Mouse (Mus musculus): ENCODE data around the gene Dlec1. TPM values are rescaled to one million over a fixed set of nuclear protein-coding genes. Genes with fewer than 3 reads are reported as not detected.

Gene Dlec1
- total RNA-seq (2021), result under 1 TPM; 0.12 to 0.13 TPM
- long read RNA-seq, experiment 1, result 0 reads
- long read RNA-seq, experiment 2, result 0 reads

GRCm38 (mm10) chr9:119101992-119102782 lies at the start of gene Dlec1:
TSS of gene Dlec1 (plus strand) at chr9:119102478.
- DNase-seq (ENCODE audit: low spot score in 2 of 2), result peak in 1 of 2 experiments; percentile 65

- DNase-seq (ENCODE audit: low spot score in 2 of 2), result no peak
Measured at GRCm38 (mm10) chr9:119053964-119054576, 48.2 kb upstream of the Dlec1 start.

- DNase-seq (ENCODE audit: low spot score in 2 of 2), result no peak
Measured at GRCm38 (mm10) chr9:119055336-119055735, 46.9 kb upstream of the Dlec1 start.

GRCm38 (mm10) chr9:119058245-119058644 lies 44.0 kb upstream of the Dlec1 start:
- DNase-seq (ENCODE audit: low spot score in 2 of 2), result no peak

- DNase-seq (ENCODE audit: low spot score in 2 of 2), result no peak
Measured at GRCm38 (mm10) chr9:119060701-119061100, 41.6 kb upstream of the Dlec1 start.

GRCm38 (mm10) chr9:119063036-119063644 lies 39.1 kb upstream of the Dlec1 start:
- DNase-seq (ENCODE audit: low spot score in 2 of 2), result no peak

GRCm38 (mm10) chr9:119064296-119064695 lies 38.0 kb upstream of the Dlec1 start:
- no peak for DNase-seq (ENCODE audit: low spot score in 2 of 2)

GRCm38 (mm10) chr9:119067601-119068000 lies 34.7 kb upstream of the Dlec1 start:
- peak; percentile 56 to 73 for DNase-seq (ENCODE audit: low spot score in 2 of 2)

- DNase-seq (ENCODE audit: low spot score in 2 of 2), result no peak
Measured at GRCm38 (mm10) chr9:119068266-119068665, 34.0 kb upstream of the Dlec1 start.

- DNase-seq (ENCODE audit: low spot score in 2 of 2), result no peak
Measured at GRCm38 (mm10) chr9:119070173-119070825, 32.0 kb upstream of the Dlec1 start.

- DNase-seq (ENCODE audit: low spot score in 2 of 2), result no peak
Measured at GRCm38 (mm10) chr9:119071786-119072185, 30.5 kb upstream of the Dlec1 start.

GRCm38 (mm10) chr9:119073184-119073895 lies 28.9 kb upstream of the Dlec1 start:
- DNase-seq (ENCODE audit: low spot score in 2 of 2), result no peak

GRCm38 (mm10) chr9:119075685-119076084 lies 26.6 kb upstream of the Dlec1 start:
- no peak for DNase-seq (ENCODE audit: low spot score in 2 of 2)

- DNase-seq (ENCODE audit: low spot score in 2 of 2), result no peak
Measured at GRCm38 (mm10) chr9:119080040-119080675, 22.1 kb upstream of the Dlec1 start.

GRCm38 (mm10) chr9:119082039-119082438 lies 20.2 kb upstream of the Dlec1 start:
- DNase-seq (ENCODE audit: low spot score in 2 of 2), result no peak

GRCm38 (mm10) chr9:119082656-119083430 lies 19.4 kb upstream of the Dlec1 start:
- no peak for DNase-seq (ENCODE audit: low spot score in 2 of 2)

- DNase-seq (ENCODE audit: low spot score in 2 of 2), result no peak
Measured at GRCm38 (mm10) chr9:119083966-119084365, 18.3 kb upstream of the Dlec1 start.

- DNase-seq (ENCODE audit: low spot score in 2 of 2), result no peak
Measured at GRCm38 (mm10) chr9:119086451-119086850, 15.8 kb upstream of the Dlec1 start.

- no peak for DNase-seq (ENCODE audit: low spot score in 2 of 2)
Measured at GRCm38 (mm10) chr9:119087309-119087708, 15.0 kb upstream of the Dlec1 start.
